Mouse (Mus musculus): ENCODE measurements at regions not wholly inside any gene's neighbourhood (a gene's known extent, or its start where the extent isn't known, plus 50 kb on each side); places are given as distances from the start of the nearest gene placed in this dataset.

DNA sequence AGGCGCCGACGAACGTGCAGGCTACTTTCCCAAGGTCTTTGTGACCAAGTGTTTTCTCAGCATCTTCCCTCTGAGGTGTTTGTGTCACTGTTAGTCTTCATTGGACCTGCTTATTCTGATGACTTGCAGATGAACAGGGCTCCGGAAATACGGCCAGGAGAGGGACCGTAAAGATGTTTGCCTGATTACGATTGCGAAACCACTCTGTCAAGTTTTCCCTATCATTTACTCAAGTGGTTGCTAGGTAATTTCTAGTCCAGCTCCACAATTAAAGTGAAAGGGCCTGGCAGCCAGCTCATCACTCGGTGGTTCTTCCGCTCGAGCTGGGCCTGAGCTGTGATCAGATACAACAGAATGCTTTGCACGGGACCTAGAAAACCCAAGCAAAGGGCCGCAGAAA is 185.5 kb downstream of the Csl start:
- TF ChIP-seq CTCF (IDR thresholded peaks at IDR 0.05) (no peak), POLR2A (IDR thresholded peaks at IDR 0.05; ENCODE audit: insufficient read depth, low read depth, low read length) (no peak)
